Mouse (Mus musculus) brain, embryonic 14.5 days (tissue): ENCODE data around the gene Bmp7. TPM values are rescaled to one million over a fixed set of nuclear protein-coding genes. Genes with fewer than 3 reads are reported as not detected.
A peak's percentile ranks its signal among the peaks of the same experiment; 100 is the strongest.

Experiments used
- DNase-seq: peaks from one replicate; pipeline ENCODE4 v3.0.0-alpha.2; 2011; ENCODE audit warnings: low read depth
- CTCF ChIP-seq: fragments of 200-500 bp; IDR thresholded peaks from 2 replicates; pipeline ENCODE4 v1.5.1; 2012; ENCODE audit warnings: inconsistent platforms, mild to moderate bottlenecking, moderate library complexity, borderline replicate concordance; ENCODE audit not compliant: insufficient read depth, insufficient read length; ENCODE audit errors: extremely low read depth
- POLR2A ChIP-seq: fragments of 200-500 bp; IDR thresholded peaks from 2 replicates; pipeline ENCODE4 v1.6.1; 2012; ENCODE audit warnings: mild to moderate bottlenecking, inconsistent platforms, borderline replicate concordance; ENCODE audit not compliant: poor library complexity, insufficient read depth, insufficient read length, severe bottlenecking; ENCODE audit errors: extremely low read depth
- polyA plus RNA-seq: library from polyadenylated mRNA; depleted of rRNA; stranded (reverse); fragments of >200 nt; gene quantifications from 2 replicates; pipeline ENCODE4 v1.2.3, GENCODE M21; 2012

Gene Bmp7
- polyA plus RNA-seq, 1 experiment = 26.0 TPM

GRCm38 (mm10) chr2:172861590-172861989 lies 78.5 kb downstream of the Bmp7 start:
- TF ChIP-seq POLR2A = no peak
- TF ChIP-seq CTCF = no peak
- no peak for DNase-seq

DNA sequence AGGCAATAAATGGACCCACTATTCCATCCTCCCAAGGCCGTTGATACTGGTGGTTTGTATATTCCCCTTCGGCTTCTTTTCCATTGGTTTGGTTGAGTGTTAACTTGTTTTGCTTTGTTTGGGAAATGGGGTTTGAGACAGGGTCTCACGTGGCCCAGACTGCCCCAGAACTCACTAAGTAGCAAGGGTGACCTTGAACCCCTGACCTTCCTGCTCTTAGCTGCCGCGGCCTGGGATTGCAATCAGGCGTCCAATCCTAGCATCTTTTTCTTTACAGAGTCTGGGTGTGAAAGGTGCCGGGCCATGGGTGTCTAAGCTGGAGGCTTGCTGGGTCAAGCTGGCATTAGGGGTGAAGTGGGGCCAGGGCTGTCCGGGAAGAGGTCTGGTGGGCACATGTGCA lies 79.5 kb downstream of the Bmp7 start:
- DNase-seq = no peak
- TF ChIP-seq POLR2A (no peak), CTCF (no peak)

GRCm38 (mm10) chr2:172860104-172860503 lies 80.0 kb downstream of the Bmp7 start:
- TF ChIP-seq CTCF = no peak
- TF ChIP-seq POLR2A = no peak
- DNase-seq = no peak

GRCm38 (mm10) chr2:172857048-172857447 lies 83.1 kb downstream of the Bmp7 start:
- no peak for TF ChIP-seq CTCF
- TF ChIP-seq POLR2A = no peak
- no peak for DNase-seq

GRCm38 (mm10) chr2:172856549-172856948 lies 83.6 kb downstream of the Bmp7 start:
- no peak for DNase-seq
- no peak for TF ChIP-seq POLR2A

DNA sequence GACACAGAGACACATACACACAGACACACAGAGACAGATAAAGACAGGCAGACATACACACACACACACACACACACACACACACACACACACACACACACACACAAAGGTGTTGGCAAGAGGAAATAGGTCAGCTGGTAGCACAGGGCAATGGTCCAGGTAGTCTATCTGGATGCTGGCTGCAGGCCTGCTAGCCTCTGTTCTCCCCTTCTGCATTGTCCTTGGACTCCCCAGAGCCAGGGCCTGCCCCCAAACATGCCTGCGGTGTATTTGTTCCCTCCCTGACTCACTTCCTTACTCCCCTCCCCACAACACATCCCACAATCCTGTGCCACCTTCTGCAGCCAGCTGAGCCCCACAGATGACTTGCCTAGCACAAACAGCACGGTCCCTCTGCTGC lies 86.0 kb downstream of the Bmp7 start:
- peak; percentile 64 for DNase-seq

GRCm38 (mm10) chr2:172851773-172852172 lies 88.3 kb downstream of the Bmp7 start:
- DNase-seq = no peak
- no peak for TF ChIP-seq POLR2A
- TF ChIP-seq CTCF = no peak

More for the DNA sequence above, 86.0 kb downstream of the Bmp7 start:
- TF ChIP-seq CTCF = no peak
- no peak for TF ChIP-seq POLR2A

- TF ChIP-seq CTCF (peak; percentile 56; the same call in 1 of the 2 replicates), POLR2A (no peak)
- no peak for DNase-seq
Observed at GRCm38 (mm10) chr2:172848193-172848592, 91.9 kb downstream of the Bmp7 start.

GRCm38 (mm10) chr2:172846311-172846575 lies 93.9 kb downstream of the Bmp7 start:
- no peak for DNase-seq
- no peak for TF ChIP-seq POLR2A
- no peak for TF ChIP-seq CTCF

- DNase-seq = no peak
- TF ChIP-seq CTCF (no peak), POLR2A (no peak)
Observed at GRCm38 (mm10) chr2:172845536-172846310, 94.4 kb downstream of the Bmp7 start.

DNA sequence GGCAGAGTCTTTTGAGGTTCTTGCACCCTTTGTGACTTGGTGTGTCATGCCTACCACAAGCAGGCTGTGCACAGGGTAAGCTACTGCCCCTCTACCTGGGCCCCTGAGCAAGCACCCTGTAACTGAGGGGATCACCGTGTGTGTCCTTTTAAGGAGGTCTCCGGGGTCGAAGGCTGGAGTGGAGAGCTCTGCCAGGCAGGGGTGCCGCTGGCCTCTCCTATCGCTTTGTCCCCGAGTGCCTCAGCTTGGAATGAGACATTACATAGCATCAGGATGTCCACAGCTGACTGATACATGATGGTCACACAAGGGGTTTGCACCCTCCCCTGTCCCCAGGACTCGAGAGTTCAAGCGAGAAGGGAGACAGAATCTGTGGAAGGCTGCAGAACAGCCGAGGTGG lies 96.2 kb downstream of the Bmp7 start:
- TF ChIP-seq CTCF (no peak), POLR2A (no peak)

GRCm38 (mm10) chr2:172842306-172842705 lies 97.8 kb downstream of the Bmp7 start:
- no peak for DNase-seq
- TF ChIP-seq CTCF (no peak), POLR2A (no peak)

More for the DNA sequence above, 96.2 kb downstream of the Bmp7 start:
- DNase-seq = no peak

DNA sequence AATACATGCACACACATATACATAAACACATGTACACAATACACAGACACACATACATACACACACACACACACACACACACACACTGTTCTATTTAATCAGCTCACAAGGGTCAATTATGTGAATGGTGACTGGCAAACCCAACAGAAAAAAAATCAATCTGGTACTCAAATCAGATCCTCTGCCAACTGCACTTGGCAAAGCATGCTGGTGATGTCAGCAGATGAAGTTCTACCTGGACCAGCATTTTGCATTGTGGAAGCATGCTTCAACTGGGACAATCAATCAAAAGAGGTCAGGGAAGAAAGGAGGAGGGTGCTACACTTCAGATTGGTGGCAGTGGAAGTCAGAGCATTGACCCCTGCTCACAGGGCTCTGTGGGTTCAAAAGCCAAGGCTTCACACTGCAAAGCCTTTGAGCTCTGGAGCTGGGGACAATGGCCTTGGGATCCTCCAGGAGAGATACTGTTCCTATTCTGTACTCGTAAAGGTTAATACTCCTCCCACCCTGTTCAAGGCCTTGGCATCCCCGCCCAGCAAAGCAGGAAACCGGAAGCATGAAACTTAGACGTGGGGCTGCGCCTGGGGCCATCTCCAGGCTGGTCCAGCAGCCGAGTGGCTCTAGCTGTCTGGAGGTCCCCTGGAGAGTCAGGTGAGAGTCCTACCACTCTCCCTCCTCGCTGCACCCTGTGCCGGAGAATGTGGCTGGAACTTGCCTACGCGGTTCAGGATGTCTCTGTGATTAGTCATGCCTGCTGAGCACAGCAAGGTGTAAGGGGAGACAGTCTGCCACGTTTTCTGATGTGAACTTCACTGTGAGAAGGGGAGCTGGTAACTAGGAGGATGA lies 99.0 kb downstream of the Bmp7 start:
- no peak for TF ChIP-seq POLR2A
- no peak for TF ChIP-seq CTCF
- DNase-seq = no peak
